Mouse (Mus musculus) heart, adult 2 months (tissue): ENCODE data around the gene Sp3. TPM values are rescaled to one million over a fixed set of nuclear protein-coding genes. Genes with fewer than 3 reads are reported as not detected.

Experiments used
- DNase-seq, 2 experiments: peaks; one replicate each; pipeline ENCODE4 v3.0.0; 2021
- H3K27ac ChIP-seq: fragments of 200-600 bp; 2 replicates; pipeline ENCODE4 v1.8.1; 2022
- H3K27me3 ChIP-seq: fragments of 200-500 bp; 2 replicates; pipeline ENCODE4 v1.6.1; 2012; ENCODE audit warnings: mild to moderate bottlenecking, low read length, inconsistent platforms, mixed read lengths; ENCODE audit not compliant: control insufficient read depth, insufficient read depth
- H3K36me3 ChIP-seq: fragments of 200-500 bp; 2 replicates; pipeline ENCODE4 v1.6.1; 2012; ENCODE audit warnings: low read length, inconsistent platforms; ENCODE audit not compliant: control insufficient read depth, insufficient read depth
- H3K4me1 ChIP-seq: fragments of 200-500 bp; 2 replicates; pipeline ENCODE4 v1.6.1; 2011; ENCODE audit warnings: low read length; ENCODE audit not compliant: control insufficient read depth, insufficient read depth
- H3K4me3 ChIP-seq: fragments of 200-600 bp; 2 replicates; pipeline ENCODE4 v1.8.1; 2022
- H3K79me2 ChIP-seq: fragments of 200-500 bp; replicated peaks from 2 replicates; pipeline ENCODE4 v1.6.1; 2012; ENCODE audit warnings: mild to moderate bottlenecking, inconsistent platforms, low read length, moderate library complexity, mixed read lengths; ENCODE audit not compliant: control insufficient read depth, insufficient read depth
- H3K9ac ChIP-seq: fragments of 200-500 bp; 2 replicates; pipeline ENCODE4 v1.6.1; 2012; ENCODE audit warnings: low read depth, mild to moderate bottlenecking, control low read depth, inconsistent platforms, low read length, mixed read lengths
- CTCF ChIP-seq: fragments of 200-600 bp; IDR thresholded peaks from 2 replicates; pipeline ENCODE4 v1.8.1; 2022; ENCODE audit warnings: antibody characterized with exemption, mild to moderate bottlenecking, moderate library complexity
- EP300 ChIP-seq: fragments of 200-500 bp; IDR thresholded peaks from 2 replicates; pipeline ENCODE4 v1.6.1; 2011; ENCODE audit warnings: low read depth, low read length, control low read depth; ENCODE audit not compliant: insufficient read depth
- POLR2A ChIP-seq: fragments of 200-500 bp; IDR thresholded peaks from 2 replicates; pipeline ENCODE4 v1.6.1; 2011; ENCODE audit warnings: mild to moderate bottlenecking, low read depth, low read length, control low read depth; ENCODE audit not compliant: insufficient read depth
- WGBS: fragments of 180-500 bp; shearing (Covaris S2); methylation state at CpG from one replicate; pipeline ENCODE4 v1.1.7; 2018; 5-methylcytosine and 5-hydroxymethylcytosine counted together
- intact Hi-C: fragments of 180-260 bp; cut with DNase I; formaldehyde crosslinking; loops from one replicate; pipeline ENCODE4 v1.15.1; 2025
- polyA plus RNA-seq: library from polyadenylated mRNA; depleted of rRNA; stranded (reverse); fragments of >200 nt; gene quantifications from 2 replicates; pipeline ENCODE4 v1.2.3, GENCODE M21; 2012
- total RNA-seq, 2 experiments: library from RNA; stranded (reverse); gene quantifications; 2 replicates each; pipeline ENCODE4 v1.2.3; 2021

The Sp3 gene
- total and polyA plus RNA-seq, 3 experiments, result 11.1 to 33.6 (median 29.6) TPM

- H3K36me3 ChIP-seq, result peaks cover 13% of the 10 kb centered on the region
- H3K4me1 ChIP-seq, result peaks cover 9% of the 10 kb centered on the region
- WGBS, result 4% methylated on average over 3 of the region's 3 CpGs
- no peaks in the 10 kb centered on the region for H3K27me3 ChIP-seq
- no peak for TF ChIP-seq EP300
- no peak for TF ChIP-seq CTCF
- no peak for TF ChIP-seq POLR2A
- peak overlapping the region; percentile 98 for H3K4me3 ChIP-seq
- peak overlapping the region; percentile 99 for H3K9ac ChIP-seq
- DNase-seq, result no peak
- intact Hi-C loops, result loop anchor here (2.0 kb wide), 1 partner anchor 22 kb away; no protein-coding TSS in a partner anchor
- H3K27ac ChIP-seq, result peak overlapping the region; percentile 100
- H3K79me2 ChIP-seq, result peaks cover under 1% of the 10 kb centered on the region; the same call in 1 of the 2 replicates
Measured at GRCm38 (mm10) chr2:72981075-72981420, 802 bp upstream of the Sp3 start.

DNA sequence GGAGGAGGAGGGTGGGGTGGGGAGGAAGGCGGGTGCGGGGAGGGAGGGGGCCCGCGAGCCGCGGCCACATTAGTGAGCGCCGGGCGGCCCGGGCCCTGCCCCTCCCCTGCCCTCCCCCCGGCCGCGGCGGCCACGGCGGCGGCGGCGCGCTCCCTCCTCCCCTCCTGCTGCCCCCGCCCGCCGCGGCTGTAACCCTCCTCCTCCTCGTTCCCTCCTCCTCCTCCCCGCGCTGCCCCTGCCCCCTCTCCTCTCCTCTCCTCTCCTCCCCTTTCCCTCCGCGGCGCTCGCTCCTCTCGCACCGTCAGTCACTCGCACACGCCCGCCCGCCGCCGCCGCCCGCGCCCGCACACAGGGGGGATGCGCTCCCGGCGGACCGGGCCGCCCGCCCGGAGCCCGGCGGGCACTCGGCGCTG lies 581 bp downstream of the Sp3 start:
- Histone ChIP-seq H3K4me3 (peak overlapping the region; percentile 98), H3K36me3 (peaks cover 23% of the 10 kb centered on the region), H3K27me3 (no peaks in the 10 kb centered on the region), H3K9ac (peak overlapping the region; percentile 100), H3K79me2 (peaks cover 3% of the 10 kb centered on the region; the same call in 1 of the 2 replicates), H3K4me1 (peaks cover 9% of the 10 kb centered on the region), H3K27ac (peak overlapping the region; percentile 100)
- peak; percentile 87 to 91 for DNase-seq
- TF ChIP-seq POLR2A (no peak), EP300 (0 out of 2 replicates have a peak, but pooled peaks have one; percentile 13), CTCF (no peak)
- 2% methylated on average over 33 of the region's 54 CpGs for WGBS
- intact Hi-C loops, result loop anchor here (2.0 to 10.0 kb wide), 4 partner anchors 23 to 295 kb away; partner anchors contain the start of gene Sp9

- intact Hi-C loops, result loop anchor here (2.0 to 10.0 kb wide), 3 partner anchors 37 to 296 kb away; partner anchors contain the start of gene Sp9
- Histone ChIP-seq H3K36me3 (peaks cover 25% of the 10 kb centered on the region), H3K4me1 (peaks cover 8% of the 10 kb centered on the region), H3K9ac (peak overlapping the region; percentile 100), H3K27me3 (no peaks in the 10 kb centered on the region), H3K4me3 (peak overlapping the region; percentile 58), H3K27ac (peak overlapping the region; percentile 100), H3K79me2 (peaks cover 3% of the 10 kb centered on the region; the same call in 1 of the 2 replicates)
- DNase-seq, result peak; percentile 91 to 95
- WGBS, result under 1% methylated on average over 57 of the region's 107 CpGs
- TF ChIP-seq POLR2A, result peak; percentile 75
- no peak for TF ChIP-seq CTCF
- 0 out of 2 replicates have a peak, but pooled peaks have one; percentile 36 for TF ChIP-seq EP300
Measured at GRCm38 (mm10) chr2:72978901-72979658, 1.2 kb downstream of the Sp3 start.

GRCm38 (mm10) chr2:72978473-72978872 lies 1.8 kb downstream of the Sp3 start:
- WGBS, result under 1% methylated on average over 34 of the region's 38 CpGs
- DNase-seq, result no peak
- peak overlapping the region; percentile 100 for H3K27ac ChIP-seq

GRCm38 (mm10) chr2:72977272-72977671 lies 3.0 kb downstream of the Sp3 start:
- Histone ChIP-seq H3K27me3 (no peaks in the 10 kb centered on the region), H3K4me1 (peaks cover 7% of the 10 kb centered on the region), H3K36me3 (peaks cover 29% of the 10 kb centered on the region), H3K9ac (no peak overlapping the region; the same call in 1 of the 2 replicates), H3K4me3 (peak overlapping the region; percentile 58), H3K79me2 (peaks cover 3% of the 10 kb centered on the region; the same call in 1 of the 2 replicates), H3K27ac (peak overlapping the region; percentile 100)
- no peak for DNase-seq
- no peak for TF ChIP-seq POLR2A
- no peak for TF ChIP-seq EP300
- TF ChIP-seq CTCF, result no peak
- 15% methylated on average over 1 of the region's 1 CpGs for WGBS
- intact Hi-C loops, result loop anchor here (5.0 to 10.0 kb wide), 2 partner anchors 35 to 298 kb away; partner anchors contain the start of gene Sp9

More at GRCm38 (mm10) chr2:72978473-72978872, 1.8 kb downstream of the Sp3 start:
- Histone ChIP-seq H3K4me3 (peak overlapping the region; percentile 58), H3K27me3 (no peaks in the 10 kb centered on the region), H3K4me1 (peaks cover 8% of the 10 kb centered on the region), H3K79me2 (peaks cover 3% of the 10 kb centered on the region; the same call in 1 of the 2 replicates), H3K9ac (peak overlapping the region; percentile 100), H3K36me3 (peaks cover 29% of the 10 kb centered on the region)
- intact Hi-C loops, result loop anchor here (2.0 to 10.0 kb wide), 3 partner anchors 36 to 296 kb away; partner anchors contain the start of gene Sp9
- no peak for TF ChIP-seq POLR2A
- TF ChIP-seq EP300, result no peak
- peak; percentile 69 for TF ChIP-seq CTCF
